Mouse (Mus musculus): ENCODE results near the gene Vwa8.

GRCm38 (mm10) chr14:79203496-79204158 lies 354.8 kb downstream of the Vwa8 start:
- TF ChIP-seq CTCF (IDR thresholded peaks at IDR 0.05; ENCODE audit: low read depth) (no peak), EP300 (IDR thresholded peaks at IDR 0.05; ENCODE audit: low read depth) (no peak)
